Mouse (Mus musculus): ENCODE measurements around the gene Dlx2.

Gene Dlx2

DNA sequence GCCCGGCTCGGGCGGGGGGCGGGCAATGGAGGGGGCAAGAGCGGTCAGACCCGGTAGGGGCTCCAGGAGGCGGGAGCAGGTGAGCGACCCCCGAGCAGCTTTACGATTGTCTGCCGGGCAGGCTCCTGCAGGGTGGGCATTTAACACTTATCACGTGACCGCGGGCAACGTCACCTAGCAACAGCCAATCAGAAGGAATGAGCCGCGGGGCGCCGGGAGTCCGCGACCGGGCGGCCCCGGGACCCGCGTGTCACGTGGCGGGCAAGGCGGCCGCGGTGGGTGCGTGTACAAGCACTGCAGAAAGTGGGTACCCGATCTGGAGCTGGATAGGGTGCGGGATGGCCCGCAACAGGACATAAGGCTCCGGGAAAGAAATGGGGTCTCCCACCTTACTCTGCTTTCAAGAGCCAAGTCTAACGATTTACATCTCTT lies at the start of gene Dlx2:
Gene Dlx2 (minus strand): TSS at position 115 of the 432 bp plus-strand sequence.
- DNase-seq, result peak in 1 of 2 experiments; percentile 75

DNA sequence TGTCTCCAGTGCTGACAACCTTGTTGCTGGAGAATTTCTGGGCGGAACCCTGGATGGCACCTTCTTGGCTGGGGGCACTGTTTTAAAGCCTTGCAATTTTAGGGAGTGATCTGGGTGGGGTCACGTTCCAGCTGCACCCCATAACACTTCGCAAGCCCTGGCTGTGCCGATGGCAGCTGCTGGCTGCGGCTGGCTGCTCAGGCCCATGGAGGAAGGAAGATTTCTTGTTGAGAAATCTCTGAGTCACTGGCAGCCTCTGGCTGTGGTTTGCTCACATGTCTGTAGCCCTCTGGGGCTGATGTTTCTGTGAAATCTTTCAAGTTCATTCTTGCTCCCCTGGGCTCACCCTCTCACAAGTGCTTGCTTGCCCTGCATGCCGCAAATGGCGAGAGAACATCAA lies 47.9 kb upstream of the Dlx2 start:
- DNase-seq, result no peak

DNA sequence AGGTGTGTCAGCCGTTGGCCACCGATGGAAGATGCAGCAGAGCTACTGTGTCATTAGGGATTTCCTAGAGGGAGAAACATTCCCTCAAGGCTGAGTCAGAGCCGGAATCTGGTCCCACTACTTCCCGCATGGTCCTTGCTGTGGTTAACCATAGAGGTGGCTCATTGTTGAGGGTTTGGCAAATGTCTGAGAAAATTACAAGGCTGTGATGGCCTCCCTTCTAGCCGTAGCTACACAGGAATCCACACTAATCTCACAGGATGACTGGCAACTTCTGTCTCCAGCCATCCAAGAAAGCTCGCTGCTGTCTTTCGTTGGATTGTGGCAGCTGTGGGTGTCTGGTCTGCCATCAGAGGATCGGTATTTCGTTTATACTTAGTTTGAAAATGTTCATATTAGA lies 42.6 kb upstream of the Dlx2 start:
- no peak for DNase-seq

DNA sequence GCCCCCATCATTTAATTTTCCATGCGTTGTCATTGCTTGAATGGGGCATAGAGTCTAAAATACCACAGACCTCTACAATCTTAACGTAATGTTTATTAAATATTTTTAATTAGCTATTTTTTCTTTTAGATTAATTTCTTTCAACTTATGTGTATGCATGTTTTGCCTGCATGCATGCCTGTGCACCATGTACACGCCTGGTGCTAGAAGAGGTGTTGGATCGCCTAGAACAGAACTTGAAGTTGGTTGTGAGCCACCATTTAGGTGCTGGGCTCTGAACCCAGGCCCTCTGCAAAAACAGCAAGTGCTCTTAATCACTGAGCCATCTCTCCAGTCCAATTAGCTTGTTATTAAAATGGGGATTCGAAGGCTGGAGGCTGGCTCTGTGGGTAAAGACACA lies 34.9 kb upstream of the Dlx2 start:
- DNase-seq, result no peak

DNA sequence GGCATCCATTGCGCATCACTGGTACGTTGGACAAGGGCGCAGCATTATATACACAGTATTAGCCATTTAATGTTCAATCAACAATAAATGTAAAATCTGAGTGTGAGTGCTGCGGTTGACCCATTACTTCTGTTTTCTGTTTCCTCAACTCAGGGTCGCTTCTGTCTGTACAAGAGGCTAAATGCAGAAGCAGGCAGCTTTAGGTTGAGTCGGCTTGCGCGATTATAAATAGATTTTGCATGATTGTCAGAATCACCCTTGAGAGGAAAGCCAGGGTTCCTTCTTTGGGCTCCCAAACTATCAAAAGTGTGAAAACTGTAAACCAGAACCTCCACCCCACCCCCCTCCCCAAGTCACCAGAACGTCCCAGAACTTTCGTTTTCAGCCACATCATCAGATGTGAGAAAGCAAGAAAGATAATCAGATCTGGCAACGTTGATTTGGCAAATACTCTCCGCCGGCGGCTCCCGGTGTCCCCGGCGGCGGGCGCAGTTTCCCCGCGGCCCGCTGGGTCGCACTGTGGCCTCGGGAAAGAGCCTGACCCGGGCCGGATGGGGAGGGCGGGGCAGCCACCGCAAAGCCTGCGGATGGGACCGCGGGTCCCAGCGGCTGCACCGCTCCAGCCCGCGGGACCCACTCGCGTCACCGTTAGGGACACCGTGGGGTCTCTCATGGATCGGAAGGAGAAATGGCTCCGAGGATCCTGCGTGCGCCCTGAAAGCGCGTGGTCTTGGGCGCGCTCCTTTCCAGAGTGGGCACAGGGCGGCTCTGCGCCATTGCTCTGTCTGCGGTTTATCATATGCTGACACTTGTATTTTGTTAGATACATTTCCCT lies 34.3 kb upstream of the Dlx2 start:
- peak; percentile 77 to 81 for DNase-seq

DNA sequence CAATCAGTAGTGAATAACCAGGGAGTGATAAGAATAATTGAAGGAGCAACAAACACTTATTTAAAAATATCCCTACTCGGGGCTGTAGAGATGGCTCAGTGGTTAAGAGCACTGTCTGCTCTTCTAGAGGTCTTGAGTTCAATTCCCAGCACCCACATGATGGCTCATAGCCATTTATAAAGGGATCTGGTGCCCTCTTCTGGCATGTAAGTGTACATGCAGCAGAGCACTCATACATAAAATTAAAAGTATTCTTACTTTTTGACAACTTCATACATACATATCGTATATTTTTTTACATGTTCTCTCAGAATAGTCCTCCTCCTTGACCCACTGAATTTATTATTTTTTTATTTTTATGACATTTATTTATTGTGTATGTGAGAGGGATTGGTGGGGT lies 30.5 kb upstream of the Dlx2 start:
- DNase-seq, result no peak

DNA sequence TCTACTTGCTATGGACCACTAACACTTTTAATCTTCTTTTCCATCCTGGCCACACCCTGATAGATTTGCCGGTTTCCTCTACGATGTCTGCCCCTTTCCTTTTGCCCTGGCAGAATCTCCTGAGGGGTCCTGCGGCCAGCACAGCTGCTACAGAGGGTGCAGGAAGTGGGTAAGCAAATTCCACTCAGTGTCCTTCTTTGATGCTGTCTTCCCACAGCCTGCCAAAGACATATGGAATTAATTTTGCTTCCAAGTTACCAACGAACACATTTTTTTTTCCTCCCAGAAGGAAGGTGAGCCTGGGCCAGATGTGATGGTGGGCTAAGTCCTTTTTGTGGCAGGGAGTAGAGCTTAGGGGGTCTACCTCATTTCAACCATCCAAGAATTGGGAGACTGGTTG lies 27.2 kb upstream of the Dlx2 start:
- DNase-seq, result no peak

DNA sequence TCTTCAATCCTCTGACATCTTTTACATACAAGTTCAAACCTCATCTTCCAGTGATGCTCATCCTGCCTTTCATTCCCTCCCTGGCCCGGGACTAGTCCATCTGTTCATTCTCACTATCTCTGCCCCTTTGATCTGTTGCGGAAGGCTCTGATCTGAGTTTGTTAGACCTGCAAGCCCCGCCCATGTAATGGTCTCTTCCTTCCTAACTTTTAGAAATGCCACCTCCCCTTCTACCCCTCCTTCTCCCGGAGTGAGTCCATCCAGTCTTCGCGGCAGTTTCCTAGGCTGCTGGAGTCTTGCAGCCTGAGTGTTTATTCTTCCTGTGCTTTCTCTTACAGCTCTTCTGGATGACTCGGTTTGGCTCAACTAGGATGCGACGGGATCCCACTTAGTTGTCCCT lies 19.9 kb upstream of the Dlx2 start:
- DNase-seq, result no peak

DNA sequence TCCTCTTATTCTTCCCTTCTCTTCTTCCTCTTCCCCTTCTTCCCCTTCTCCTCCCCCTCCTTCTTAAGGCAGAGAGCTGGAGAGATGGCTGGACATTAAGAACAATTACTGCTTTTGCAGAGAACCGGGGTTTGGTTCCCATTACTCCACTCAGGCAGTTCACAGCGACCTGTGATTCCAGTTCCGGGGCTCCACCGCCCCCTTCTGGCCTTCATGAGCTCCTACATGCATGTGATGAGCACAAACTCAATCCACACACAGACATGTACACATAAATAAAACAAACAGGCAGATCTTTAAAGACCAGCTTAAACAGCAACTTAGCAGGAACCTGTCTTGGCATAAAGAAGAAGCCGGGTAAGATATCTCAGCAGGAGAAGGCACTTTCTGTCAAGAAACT lies 9.5 kb upstream of the Dlx2 start:
- DNase-seq, result no peak

DNA sequence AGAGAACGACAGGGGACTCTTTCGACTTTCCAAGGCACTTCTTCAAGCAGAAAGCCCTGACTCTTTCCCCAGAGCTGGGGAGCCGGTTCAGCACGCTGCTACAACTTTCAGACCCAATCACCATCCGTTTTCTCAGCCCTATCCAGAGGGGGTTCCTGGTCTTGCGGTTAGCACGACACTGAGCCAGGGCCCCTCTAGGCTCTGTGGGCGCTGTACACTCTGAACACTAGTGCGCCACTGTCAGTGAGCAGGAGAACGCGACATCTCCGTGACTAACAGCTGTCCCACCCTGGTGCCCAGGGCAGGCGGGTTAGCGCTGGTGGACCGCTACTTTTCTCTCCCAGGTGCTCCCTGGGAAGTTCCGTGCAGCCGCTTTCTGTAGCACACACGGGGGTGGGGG lies 5.2 kb upstream of the Dlx2 start:
- no peak for DNase-seq

DNA sequence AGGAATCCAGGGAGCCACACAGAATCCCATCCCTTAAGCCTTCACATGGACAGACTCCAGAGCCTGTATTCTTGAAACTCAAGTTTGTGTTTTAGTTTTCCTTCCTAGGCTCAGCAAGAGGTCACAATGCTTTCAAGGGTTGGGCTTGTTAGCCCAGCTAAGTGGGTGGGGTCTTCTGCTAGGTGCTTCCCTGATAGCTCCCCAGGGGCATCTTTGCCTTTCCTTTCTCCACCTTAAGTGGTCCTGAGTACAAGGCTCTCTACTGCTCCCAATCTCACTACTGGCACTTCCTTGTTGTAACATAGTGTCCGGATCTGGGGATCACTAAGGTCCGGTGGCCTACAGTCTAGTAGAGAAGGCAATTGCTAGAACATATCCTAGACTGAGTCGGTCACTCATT lies 3.8 kb upstream of the Dlx2 start:
- no peak for DNase-seq

DNA sequence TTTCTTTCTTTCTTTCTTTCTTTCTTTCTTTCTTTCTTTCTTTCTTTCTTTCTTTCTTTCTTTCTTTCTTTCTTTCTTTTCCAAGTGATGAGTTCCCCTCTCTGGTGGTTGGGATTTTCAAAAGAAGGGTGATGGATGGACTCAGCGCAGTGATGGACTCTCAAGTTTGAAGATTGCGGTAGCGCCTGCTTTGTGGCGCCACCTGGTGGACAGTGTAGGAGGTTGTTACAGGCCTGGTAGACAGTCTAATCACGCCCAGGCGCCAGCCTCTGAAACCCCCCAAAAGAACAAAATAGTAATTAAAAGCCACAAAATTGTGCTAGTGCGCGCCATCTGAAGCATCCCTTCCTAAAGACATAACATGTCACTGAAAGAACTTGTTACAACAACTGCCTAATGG lies 1.3 kb upstream of the Dlx2 start:
- peak; percentile 90 for DNase-seq

DNA sequence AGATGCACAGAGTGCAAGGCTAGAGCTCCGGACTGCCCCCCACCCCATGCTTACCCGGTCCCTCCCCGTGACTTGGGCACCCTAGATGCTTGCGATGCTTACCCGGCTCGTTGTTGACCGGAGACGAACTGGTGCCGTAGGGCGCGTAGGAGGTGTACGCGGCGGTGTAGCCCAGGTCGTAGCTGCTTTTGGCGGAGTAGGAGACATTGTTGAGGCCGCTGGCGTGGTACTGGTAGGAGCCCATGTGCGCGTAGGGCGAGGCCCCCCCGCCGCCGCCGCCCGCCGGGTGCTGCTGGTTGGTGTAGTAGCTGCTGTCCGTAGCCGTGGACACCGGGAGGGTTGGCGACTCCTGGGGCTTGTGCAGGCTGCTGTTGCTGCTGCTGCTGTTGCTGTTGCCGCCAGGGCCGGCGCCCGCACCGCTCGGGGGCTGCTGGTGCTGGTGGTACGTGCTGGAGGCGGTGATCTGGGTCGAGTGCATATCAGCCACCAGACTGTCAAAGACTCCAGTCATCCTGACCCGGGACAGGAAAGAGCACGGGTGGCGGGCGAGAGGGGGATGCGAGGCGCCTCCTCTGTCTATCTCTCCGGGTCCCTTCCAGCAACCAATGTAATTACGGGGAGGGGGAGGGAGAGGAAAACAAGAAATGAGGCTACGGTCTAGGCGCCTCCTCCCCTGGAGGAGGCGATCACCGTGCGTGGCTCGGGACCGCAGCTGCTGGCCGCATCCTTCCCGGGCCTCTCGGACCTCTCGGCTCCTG lies 493 bp downstream of the Dlx2 start:
- peak; percentile 44 to 64 for DNase-seq

DNA sequence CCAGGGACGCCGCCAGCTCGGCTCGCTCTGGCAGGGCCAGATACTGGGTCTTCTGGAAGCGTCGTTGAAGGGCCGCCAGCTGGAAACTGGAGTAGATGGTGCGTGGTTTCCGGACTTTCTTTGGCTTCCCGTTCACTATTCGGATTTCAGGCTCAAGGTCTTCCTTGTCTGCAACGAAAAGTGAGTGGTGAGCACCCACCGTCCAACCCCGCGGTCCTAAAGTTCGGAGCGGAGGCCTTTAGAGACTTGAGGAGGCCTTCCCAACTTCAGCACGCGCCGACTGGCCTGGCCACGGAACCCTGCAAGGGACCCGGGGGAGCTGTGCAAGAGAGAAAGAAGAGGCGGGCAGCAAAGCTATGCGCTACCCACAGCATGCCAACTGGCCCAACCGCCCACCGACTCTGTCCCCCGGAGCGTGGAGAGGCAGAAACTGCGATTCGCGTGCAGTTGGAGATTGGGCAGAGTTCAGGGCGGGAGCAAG lies 1.1 kb downstream of the Dlx2 start:
- peak; percentile 27 to 55 for DNase-seq

DNA sequence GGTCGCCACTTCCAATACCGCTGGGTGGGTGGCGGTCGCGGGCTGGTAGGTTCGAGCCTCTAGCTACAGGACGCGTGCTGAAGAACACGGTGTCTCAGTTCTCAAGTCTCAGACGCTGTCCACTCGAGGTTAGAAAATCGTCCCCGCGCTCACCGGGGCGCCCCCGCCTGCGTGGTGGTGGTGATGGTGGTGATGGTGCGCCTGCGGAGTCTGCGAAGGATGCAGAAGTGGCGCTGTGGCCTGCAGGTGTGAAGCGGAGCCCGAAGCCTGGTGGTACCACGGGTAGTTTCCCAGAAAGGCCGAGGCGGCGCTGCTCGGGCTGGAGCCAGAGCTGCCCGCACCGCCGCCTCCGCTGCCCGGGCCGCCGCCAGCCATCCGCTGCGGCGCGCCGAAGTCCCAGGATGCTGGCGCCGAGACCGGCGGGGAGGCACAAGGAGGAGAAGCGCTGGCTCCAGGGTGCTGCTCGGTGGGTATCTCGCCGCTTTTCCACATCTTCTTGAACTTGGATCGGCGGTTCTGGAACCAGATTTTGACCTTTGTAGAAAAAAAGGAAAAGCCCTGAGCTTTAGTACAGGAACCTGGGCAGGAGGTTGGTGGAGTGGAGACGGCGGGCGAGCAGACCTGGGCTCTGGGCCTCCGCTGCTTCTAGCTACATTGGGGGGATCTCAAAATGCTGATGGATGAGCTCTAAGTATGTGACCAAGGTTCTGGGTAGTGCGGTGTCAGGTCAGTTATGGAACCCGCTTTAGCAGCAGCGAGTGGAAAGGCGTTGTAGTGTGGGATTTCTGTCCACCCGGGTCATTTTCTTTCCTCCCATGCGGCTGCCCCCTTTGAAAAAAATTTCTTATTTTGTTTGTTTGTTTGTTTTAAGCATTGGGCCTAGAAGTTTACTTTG lies 1.9 kb downstream of the Dlx2 start:
- DNase-seq, result peak; percentile 34 to 56

DNA sequence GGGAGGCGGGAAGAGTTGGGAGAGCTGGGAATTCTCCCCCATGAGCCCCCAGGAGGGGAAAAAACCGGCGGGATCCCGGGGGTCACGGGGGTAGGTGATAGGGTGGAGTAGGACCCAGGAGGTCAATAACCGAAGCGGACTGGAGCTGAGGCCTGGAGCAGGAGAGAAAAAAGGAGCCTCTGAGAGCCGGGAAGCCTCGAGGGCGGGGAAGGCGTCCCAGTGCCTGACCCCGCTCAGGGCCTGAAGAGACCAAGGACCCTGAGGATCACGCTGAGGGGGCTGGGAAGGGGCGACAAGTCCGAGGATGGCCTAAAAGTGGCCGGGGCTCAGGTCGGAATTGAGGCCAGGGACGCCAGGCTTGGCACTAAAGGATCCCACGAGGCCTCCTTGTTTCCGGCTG lies 2.6 kb downstream of the Dlx2 start:
- peak; percentile 19 to 49 for DNase-seq

DNA sequence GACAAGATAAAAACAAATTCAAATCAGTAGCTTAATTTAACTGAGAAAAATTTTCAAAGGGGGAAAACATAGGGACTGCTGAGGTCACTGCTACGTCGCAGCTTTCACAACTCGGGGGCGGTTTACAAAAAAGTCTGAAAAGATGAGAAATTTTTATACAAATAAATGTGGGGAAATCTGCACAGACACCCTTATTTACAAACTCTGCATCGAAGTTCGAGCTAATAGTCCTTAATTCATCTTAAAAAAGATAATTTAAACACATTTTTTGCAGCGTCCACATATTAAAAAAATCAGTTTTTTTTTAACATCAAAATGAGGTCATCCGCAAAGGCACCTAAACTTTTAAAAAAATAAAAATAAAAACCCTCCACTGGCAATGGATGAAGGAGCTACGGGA lies 3.0 kb downstream of the Dlx2 start:
- DNase-seq, result peak in 1 of 2 experiments; percentile 12

DNA sequence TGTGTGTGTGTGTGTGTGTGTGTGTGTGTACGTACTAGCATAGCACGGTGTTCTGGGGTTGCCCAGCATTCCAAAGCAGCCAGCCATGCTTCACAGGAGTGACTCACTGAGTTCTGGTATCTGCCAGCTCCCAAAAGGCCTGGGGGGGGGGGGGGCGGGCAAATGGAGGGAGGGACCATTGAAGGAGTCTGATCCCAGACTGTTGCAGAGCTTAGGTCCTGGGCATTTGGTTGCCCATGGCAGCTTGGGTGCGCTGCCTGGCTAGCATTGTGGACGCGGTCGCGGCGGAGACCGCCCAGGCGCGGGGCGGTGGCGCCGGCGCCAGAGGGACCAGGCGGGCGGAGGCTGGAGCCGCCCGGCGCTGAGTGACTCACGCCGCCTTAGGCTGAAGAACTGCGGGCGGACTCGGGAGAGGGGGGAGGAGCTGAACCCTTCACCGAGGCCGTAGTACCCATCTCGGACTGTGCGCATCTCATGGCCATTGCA lies 3.7 kb downstream of the Dlx2 start:
- peak; percentile 31 to 41 for DNase-seq

DNA sequence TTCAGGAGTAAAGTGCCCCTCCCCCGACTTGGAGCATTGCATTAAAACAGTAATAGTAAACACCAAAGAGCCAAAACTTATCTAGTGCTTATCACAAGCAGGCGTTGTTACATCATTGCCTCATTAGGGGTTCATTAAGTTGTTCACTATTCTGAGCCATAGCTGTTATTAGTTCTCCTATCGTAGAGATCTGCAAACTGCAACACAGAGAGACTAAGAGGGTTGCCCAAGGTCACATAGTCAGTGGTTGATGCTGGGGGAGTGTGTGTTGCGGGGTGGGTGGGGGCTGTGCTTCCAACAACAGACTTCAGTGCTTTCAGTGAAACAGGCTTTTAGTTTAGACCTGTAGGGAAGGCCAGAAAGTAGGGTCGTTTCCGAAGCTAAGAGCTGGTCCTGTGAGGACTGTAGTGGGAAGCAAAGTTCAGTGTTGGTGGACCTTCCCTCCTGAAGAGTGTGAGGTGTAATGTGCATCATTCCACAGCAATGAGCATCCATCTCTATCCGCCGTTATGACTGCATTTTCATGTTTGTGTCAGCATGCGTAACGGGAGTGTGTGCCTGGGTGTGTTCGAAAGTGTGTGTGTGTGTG lies 4.2 kb downstream of the Dlx2 start:
- peak in 1 of 2 experiments; percentile 26 for DNase-seq

DNA sequence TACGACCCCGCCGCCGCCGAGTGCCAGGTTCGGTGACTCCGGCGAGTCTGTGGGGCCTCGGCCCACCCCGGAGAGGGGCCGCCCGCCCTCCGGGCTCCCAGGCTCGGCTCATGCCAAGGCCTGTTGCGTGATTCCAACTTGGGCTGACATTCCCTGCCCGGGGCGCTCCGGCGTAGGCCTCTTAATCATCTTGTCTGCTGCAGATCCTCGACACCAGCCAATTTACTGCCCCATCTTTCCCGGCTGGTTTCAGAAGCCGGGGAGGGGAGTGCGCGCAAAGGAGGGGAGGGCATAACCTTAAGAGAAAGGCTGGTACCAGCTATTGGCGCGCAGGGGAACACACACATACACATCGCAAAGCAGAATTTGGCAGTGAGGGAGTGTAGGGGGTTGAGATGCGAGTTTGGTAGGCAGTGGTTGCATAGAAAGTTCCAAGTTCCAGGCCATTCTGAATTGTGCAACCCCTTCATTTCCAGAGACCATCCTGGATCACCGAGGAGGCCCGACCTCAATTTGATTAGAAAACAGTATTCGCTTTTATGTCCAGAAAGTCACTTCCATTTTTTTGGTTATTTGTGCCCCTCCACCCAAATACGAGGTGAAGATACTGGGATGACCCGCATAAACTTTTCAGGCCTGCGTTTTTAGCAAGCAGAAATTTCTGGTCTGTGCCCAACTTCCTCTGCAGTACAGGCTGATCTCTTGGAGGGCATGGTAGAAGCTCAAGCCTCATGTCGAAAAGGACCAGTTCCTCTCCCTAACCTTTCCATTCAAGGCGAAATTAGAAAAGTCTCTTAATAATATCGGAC lies 4.9 kb downstream of the Dlx2 start:
- DNase-seq, result peak in 1 of 2 experiments; percentile 28

Measured in cerebellum, postnatal 10 days (tissue).